Mouse (Mus musculus) heart, embryonic 11.5 days (tissue): Measurements from ENCODE around the gene Ppm1a. TPM values are rescaled to one million over a fixed set of nuclear protein-coding genes. Genes with fewer than 3 reads are reported as not detected.
A peak's percentile ranks its signal among the peaks of the same experiment; 100 is the strongest.

Experiments
- ATAC-seq: fragments of 200-750 bp; cut with Nextera tagmentation; replicated peaks from 2 replicates; pipeline ENCODE4 v1.8.0; 2017; ENCODE audit warnings: moderate library complexity; ENCODE audit not compliant: insufficient number of reproducible peaks, low FRiP score, low TSS enrichment
- H3K27ac ChIP-seq: fragments of 300-500 bp; sonication (generic); 2 replicates; pipeline ENCODE4 v1.5.1; 2014; ENCODE audit warnings: mild to moderate bottlenecking, low read depth, low read length
- H3K27me3 ChIP-seq: fragments of 300-500 bp; sonication (generic); 2 replicates; pipeline ENCODE4 v1.6.1; 2014; ENCODE audit warnings: mild to moderate bottlenecking, low read length, mixed read lengths; ENCODE audit not compliant: control insufficient read depth, insufficient read depth
- H3K36me3 ChIP-seq: fragments of 300-500 bp; sonication (generic); 2 replicates; pipeline ENCODE4 v1.6.1; 2014; ENCODE audit warnings: mild to moderate bottlenecking, low read length, moderate library complexity, mixed read lengths; ENCODE audit not compliant: control insufficient read depth, insufficient read depth
- H3K4me1 ChIP-seq: fragments of 300-500 bp; sonication (generic); 2 replicates; pipeline ENCODE4 v1.6.1; 2014; ENCODE audit warnings: low read length; ENCODE audit not compliant: control insufficient read depth, insufficient read depth
- H3K4me2 ChIP-seq: fragments of 300-500 bp; sonication (generic); 2 replicates; pipeline ENCODE4 v1.6.1; 2014; ENCODE audit warnings: mild to moderate bottlenecking, moderate library complexity
- H3K4me3 ChIP-seq: fragments of 300-500 bp; sonication (generic); 2 replicates; pipeline ENCODE4 v1.5.1; 2014; ENCODE audit warnings: low read depth, low read length
- H3K9ac ChIP-seq: fragments of 300-500 bp; sonication (generic); 2 replicates; pipeline ENCODE4 v1.6.1; 2014; ENCODE audit warnings: mild to moderate bottlenecking, low read depth, low read length, moderate library complexity
- H3K9me3 ChIP-seq: fragments of 300-500 bp; sonication (generic); replicated peaks from 2 replicates; pipeline ENCODE4 v1.6.1; 2016; ENCODE audit warnings: low read length; ENCODE audit not compliant: control insufficient read depth
- WGBS: fragments of 180-500 bp; shearing (Covaris S2); extraction: QIAGEN DNeasy Blood & Tissue Kit; methylation state at CpG from one replicate; pipeline ENCODE4 v1.1.7; 2014; ENCODE audit not compliant: insufficient replicate concordance; 5-methylcytosine and 5-hydroxymethylcytosine counted together
- polyA plus RNA-seq: library from polyadenylated mRNA; unstranded; fragments of >200 nt; fragmentation: Nextera tagmentation; extraction: Ambion mirVana; gene quantifications from 2 replicates; pipeline ENCODE4 v1.2.1, GENCODE M21; 2014

The Ppm1a gene
- polyA plus RNA-seq, 1 experiment from 2014 or later: 51.2 TPM

DNA sequence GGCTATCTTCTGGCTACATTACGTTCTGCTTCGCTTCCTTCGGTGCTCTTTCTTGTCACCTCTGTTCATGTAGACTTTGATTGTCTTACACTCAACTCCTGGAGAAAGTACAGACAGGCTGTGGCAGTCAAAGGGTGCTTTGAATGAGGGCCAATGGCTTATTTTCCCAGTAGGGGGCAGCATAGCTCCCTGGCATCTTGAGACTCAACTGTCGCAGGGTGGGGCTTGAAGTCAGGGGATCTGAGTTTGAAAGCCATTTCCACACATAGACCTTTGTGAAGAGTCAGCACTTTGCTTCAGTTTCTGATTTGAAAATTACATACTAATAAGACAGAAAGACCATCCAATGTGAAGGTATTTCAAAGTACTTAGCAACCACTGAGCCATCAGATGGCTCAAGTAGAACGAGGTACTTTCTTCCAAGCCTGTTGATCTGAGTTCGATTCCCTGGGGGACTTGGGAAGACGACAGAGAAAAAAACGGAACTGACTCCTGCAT lies 78.3 kb downstream of the Ppm1a start:
- Histone ChIP-seq H3K36me3 (no peaks in the 10 kb centered on the region), H3K4me1 (peaks cover 3% of the 10 kb centered on the region; the same call in 1 of the 2 replicates), H3K27me3 (peaks cover 22% of the 10 kb centered on the region), H3K4me2 (no peak overlapping the region), H3K9me3 (no peaks in the 10 kb centered on the region), H3K9ac (no peak overlapping the region), H3K4me3 (no peak overlapping the region), H3K27ac (no peak overlapping the region)
- 70% methylated on average over 8 of the region's 8 CpGs for WGBS
- ATAC-seq: no peak

DNA sequence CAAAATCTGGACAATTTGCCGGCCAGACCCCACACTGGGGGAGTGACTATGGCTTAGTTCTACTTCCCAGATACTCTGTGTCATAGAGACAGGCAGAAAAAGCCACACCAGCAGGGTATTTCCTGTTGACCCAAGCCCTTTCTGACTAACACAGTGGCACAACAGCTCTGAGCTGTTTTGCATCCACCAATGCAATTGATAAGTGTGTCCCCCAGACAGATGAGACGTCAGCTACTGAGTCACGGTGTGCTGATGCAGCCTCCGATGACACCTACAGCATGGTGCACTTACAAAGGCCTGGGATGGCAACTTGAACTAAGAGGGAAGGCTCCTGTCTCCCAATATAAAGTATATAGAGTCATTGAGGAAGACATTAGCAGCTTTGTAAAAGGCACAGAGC lies 80.0 kb downstream of the Ppm1a start:
- 52% methylated on average over 4 of the region's 4 CpGs for WGBS
- H3K9ac ChIP-seq: no peak overlapping the region
- peaks cover 8% of the 10 kb centered on the region for H3K27me3 ChIP-seq
- no peaks in the 10 kb centered on the region for H3K4me1 ChIP-seq
- no peak for ATAC-seq
- no peak overlapping the region for H3K4me2 ChIP-seq
- H3K4me3 ChIP-seq: no peak overlapping the region
- no peaks in the 10 kb centered on the region for H3K36me3 ChIP-seq
- H3K27ac ChIP-seq: no peak overlapping the region
- no peaks in the 10 kb centered on the region for H3K9me3 ChIP-seq

GRCm38 (mm10) chr12:72841500-72841899 lies 84.2 kb downstream of the Ppm1a start:
- no peak overlapping the region for H3K9ac ChIP-seq
- H3K4me2 ChIP-seq: no peak overlapping the region
- peaks cover 4% of the 10 kb centered on the region for H3K27me3 ChIP-seq
- H3K27ac ChIP-seq: no peak overlapping the region
- H3K9me3 ChIP-seq: no peaks in the 10 kb centered on the region
- no peaks in the 10 kb centered on the region for H3K4me1 ChIP-seq
- H3K4me3 ChIP-seq: no peak overlapping the region
- no peaks in the 10 kb centered on the region for H3K36me3 ChIP-seq
- 95% methylated on average over 1 of the region's 1 CpGs for WGBS
- no peak for ATAC-seq

DNA sequence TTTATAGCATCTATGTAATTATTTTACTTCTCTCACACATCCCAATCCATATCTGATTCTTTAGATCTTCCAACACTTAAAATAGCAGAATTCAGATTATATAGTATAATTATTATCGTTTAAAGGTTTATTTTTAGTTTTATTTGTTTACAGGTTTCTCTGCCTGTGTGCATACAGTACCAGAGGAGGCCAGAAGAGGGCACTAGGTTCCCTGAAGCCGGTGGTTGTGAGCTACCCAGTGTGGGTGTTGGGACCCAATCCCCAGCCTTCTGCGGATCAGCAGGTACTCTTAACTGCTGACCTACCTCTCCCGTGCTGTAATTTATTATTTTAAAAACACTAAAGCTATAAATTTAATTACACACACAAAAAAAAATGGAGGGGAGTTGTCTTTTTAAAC lies 85.9 kb downstream of the Ppm1a start:
- no peak for ATAC-seq
- Histone ChIP-seq H3K9ac (no peak overlapping the region), H3K4me3 (no peak overlapping the region), H3K9me3 (no peaks in the 10 kb centered on the region), H3K36me3 (no peaks in the 10 kb centered on the region), H3K4me2 (no peak overlapping the region), H3K27me3 (peaks cover 13% of the 10 kb centered on the region), H3K27ac (no peak overlapping the region), H3K4me1 (no peaks in the 10 kb centered on the region)
- 91% methylated on average over 4 of the region's 4 CpGs for WGBS

GRCm38 (mm10) chr12:72843555-72843954 lies 86.3 kb downstream of the Ppm1a start:
- no peaks in the 10 kb centered on the region for H3K4me1 ChIP-seq
- no peak overlapping the region for H3K9ac ChIP-seq
- no peak for ATAC-seq
- WGBS: 76% methylated on average over 4 of the region's 4 CpGs
- H3K27me3 ChIP-seq: peaks cover 17% of the 10 kb centered on the region
- no peaks in the 10 kb centered on the region for H3K36me3 ChIP-seq
- no peaks in the 10 kb centered on the region for H3K9me3 ChIP-seq
- H3K4me3 ChIP-seq: no peak overlapping the region
- peak overlapping the region; percentile 38; the same call in 1 of the 2 replicates for H3K27ac ChIP-seq
- H3K4me2 ChIP-seq: peak overlapping the region; percentile 57; the same call in 1 of the 2 replicates

- no peaks in the 10 kb centered on the region for H3K9me3 ChIP-seq
- peak overlapping the region; percentile 57 for H3K4me2 ChIP-seq
- H3K27me3 ChIP-seq: peaks cover 18% of the 10 kb centered on the region
- H3K27ac ChIP-seq: peak overlapping the region; percentile 38; the same call in 1 of the 2 replicates
- 0 out of 2 replicates have a peak overlapping the region, but pooled peaks have one; percentile 2 for H3K4me3 ChIP-seq
- no peaks in the 10 kb centered on the region for H3K36me3 ChIP-seq
- 20% methylated on average over 12 of the region's 12 CpGs for WGBS
- peak overlapping the region; percentile 54; the same call in 1 of the 2 replicates for H3K9ac ChIP-seq
- ATAC-seq: peak; percentile 87
- H3K4me1 ChIP-seq: no peaks in the 10 kb centered on the region
Measured at GRCm38 (mm10) chr12:72843973-72844620, 86.8 kb downstream of the Ppm1a start.

GRCm38 (mm10) chr12:72845946-72846345 lies 88.7 kb downstream of the Ppm1a start:
- H3K4me2 ChIP-seq: no peak overlapping the region
- no peak overlapping the region for H3K27ac ChIP-seq
- H3K36me3 ChIP-seq: no peaks in the 10 kb centered on the region
- no peak overlapping the region for H3K9ac ChIP-seq
- H3K27me3 ChIP-seq: peaks cover 20% of the 10 kb centered on the region
- no peak for ATAC-seq
- WGBS: 36% methylated on average over 10 of the region's 10 CpGs
- no peak overlapping the region for H3K4me3 ChIP-seq
- H3K4me1 ChIP-seq: no peaks in the 10 kb centered on the region
- no peaks in the 10 kb centered on the region for H3K9me3 ChIP-seq

GRCm38 (mm10) chr12:72847725-72848124 lies 90.5 kb downstream of the Ppm1a start:
- 29% methylated on average over 7 of the region's 7 CpGs for WGBS
- Histone ChIP-seq H3K36me3 (no peaks in the 10 kb centered on the region), H3K9me3 (no peaks in the 10 kb centered on the region), H3K9ac (no peak overlapping the region), H3K4me2 (no peak overlapping the region), H3K27ac (no peak overlapping the region), H3K27me3 (peaks cover 26% of the 10 kb centered on the region), H3K4me3 (no peak overlapping the region), H3K4me1 (no peaks in the 10 kb centered on the region)
- ATAC-seq: no peak
